Mouse (Mus musculus) ES-Bruce4 (cell line): ENCODE measurements at regions not wholly inside any gene's neighbourhood (a gene's known extent, or its start where the extent isn't known, plus 50 kb on each side); places are given as distances from the start of the nearest gene placed in this dataset.

Experiments
- CTCF ChIP-seq: IDR thresholded peaks from one replicate; pipeline ENCODE4 v1.8.1; 2011; ENCODE audit warnings: low read depth, low read length
- POLR2A ChIP-seq: IDR thresholded peaks from one replicate; pipeline ENCODE4 v1.8.1; 2011; ENCODE audit warnings: low read length; ENCODE audit not compliant: insufficient read depth

GRCm38 (mm10) chr4:95134611-95135010 lies 82.6 kb upstream of the Jun start:
- TF ChIP-seq CTCF (no peak), POLR2A (no peak)
